Mouse (Mus musculus) CH12.LX (cell line): ENCODE measurements around the gene Ush2a. TPM values are rescaled to one million over a fixed set of nuclear protein-coding genes. Genes with fewer than 3 reads are reported as not detected.

ENCODE experiments used
- DNase-seq: peaks from one replicate; pipeline ENCODE4 v3.0.0-alpha.2; 2013; ENCODE audit errors: extremely low read depth
- H3K27ac ChIP-seq: 2 replicates; pipeline ENCODE4 v1.5.1; 2012; ENCODE audit warnings: low read depth, mild to moderate bottlenecking, control low read depth, moderate library complexity; ENCODE audit not compliant: insufficient read depth
- H3K27me3 ChIP-seq: replicated peaks from 2 replicates; pipeline ENCODE3; 2012; ENCODE audit warnings: inconsistent platforms
- H3K36me3 ChIP-seq, 2 experiments: replicated peaks in 1 of 2; 2 replicates each; pipeline versions ENCODE3 to v1.6.1; 2012; ENCODE audit warnings: inconsistent platforms in 1 of 2, low read length in 1 of 2, mild to moderate bottlenecking in 1 of 2, mixed read lengths in 1 of 2, moderate library complexity in 1 of 2; ENCODE audit not compliant: control insufficient read depth in 1 of 2, insufficient read depth in 1 of 2
- H3K4me1 ChIP-seq, 2 experiments: 2 replicates each; pipeline ENCODE4 v1.6.1; 2012; ENCODE audit warnings: inconsistent platforms in 1 of 2, moderate library complexity in 1 of 2; ENCODE audit not compliant: insufficient read depth in 2 of 2, control insufficient read depth in 1 of 2
- H3K4me2 ChIP-seq: 2 replicates; pipeline ENCODE4 v1.6.1; 2012; ENCODE audit warnings: low read depth, mild to moderate bottlenecking, control low read depth; ENCODE audit not compliant: poor library complexity, insufficient read depth, severe bottlenecking
- H3K4me3 ChIP-seq, 3 experiments: fragments of 150-350 bp in 1 of 3; sonication (generic) in 1 of 3; replicated peaks in 1 of 3; 2 replicates each; pipeline versions ENCODE3 to v1.5.1; 2011 to 2012; ENCODE audit warnings: low read depth in 2 of 3, low read length in 2 of 3, mild to moderate bottlenecking in 2 of 3, moderate library complexity in 2 of 3, control low read depth in 1 of 3, improper control_type of control experiment in 1 of 3, inconsistent platforms in 1 of 3, mixed read lengths in 1 of 3; ENCODE audit not compliant: poor library complexity in 1 of 3
- H3K79me2 ChIP-seq: replicated peaks from 2 replicates; pipeline ENCODE4 v1.6.1; 2012; ENCODE audit warnings: mild to moderate bottlenecking, moderate library complexity; ENCODE audit not compliant: control insufficient read depth, poor library complexity, insufficient read depth, severe bottlenecking; ENCODE audit errors: extremely low read depth
- H3K9ac ChIP-seq: 2 replicates; pipeline ENCODE4 v1.6.1; 2012; ENCODE audit warnings: low read depth, mild to moderate bottlenecking, control low read depth, moderate library complexity; ENCODE audit not compliant: insufficient read depth
- H3K9me3 ChIP-seq: replicated peaks from 2 replicates; pipeline ENCODE3; 2012; ENCODE audit warnings: low read length, inconsistent platforms, mixed read lengths
- BHLHE40 ChIP-seq: IDR thresholded peaks from 2 replicates; pipeline ENCODE4 v1.6.1; 2011; ENCODE audit warnings: mild to moderate bottlenecking, low read depth, low read length, improper control_type of control experiment
- CHD2 ChIP-seq: IDR thresholded peaks from 2 replicates; pipeline ENCODE4 v1.6.1; 2011; ENCODE audit warnings: low read length, improper control_type of control experiment
- E2F4 ChIP-seq: IDR thresholded peaks from 2 replicates; pipeline ENCODE4 v1.6.1; 2011; ENCODE audit warnings: low read depth, low read length, improper control_type of control experiment; ENCODE audit not compliant: insufficient replicate concordance
- EP300 ChIP-seq: IDR thresholded peaks from 2 replicates; pipeline ENCODE4 v1.6.1; 2011; ENCODE audit warnings: low read length, improper control_type of control experiment
- GABPA ChIP-seq: IDR thresholded peaks from 2 replicates; pipeline ENCODE4 v1.6.1; 2012; ENCODE audit warnings: low read depth, low read length, improper control_type of control experiment, inconsistent platforms; ENCODE audit not compliant: insufficient replicate concordance
- JUN ChIP-seq: IDR thresholded peaks from 2 replicates; pipeline ENCODE4 v1.6.1; 2011; ENCODE audit warnings: low read depth, mild to moderate bottlenecking, low read length, improper control_type of control experiment, moderate library complexity; ENCODE audit not compliant: insufficient read depth
- JUND ChIP-seq: conservative IDR thresholded peaks from 2 replicates; pipeline ENCODE4 v1.6.1; 2011; ENCODE audit warnings: low read depth, low read length, improper control_type of control experiment
- KAT2A ChIP-seq: IDR thresholded peaks from 2 replicates; pipeline ENCODE4 v1.6.1; 2012; ENCODE audit warnings: low read length, improper control_type of control experiment, inconsistent platforms; ENCODE audit not compliant: insufficient replicate concordance
- MAFK ChIP-seq: IDR thresholded peaks from 2 replicates; pipeline ENCODE4 v1.6.1; 2011; ENCODE audit warnings: low read length, improper control_type of control experiment; ENCODE audit not compliant: insufficient replicate concordance
- MEF2A ChIP-seq: IDR thresholded peaks from 2 replicates; pipeline ENCODE4 v1.6.1; 2014; ENCODE audit warnings: low read depth, mild to moderate bottlenecking, inconsistent platforms, low read length, improper control_type of control experiment, borderline replicate concordance
- MXI1 ChIP-seq: IDR thresholded peaks from 2 replicates; pipeline ENCODE4 v1.6.1; 2011; ENCODE audit warnings: mild to moderate bottlenecking, low read depth, low read length, improper control_type of control experiment
- POLR2AphosphoS2 ChIP-seq: IDR thresholded peaks from 2 replicates; pipeline ENCODE4 v1.6.1; 2011; ENCODE audit warnings: low read depth, low read length, improper control_type of control experiment
- RAD21 ChIP-seq: IDR thresholded peaks from 2 replicates; pipeline ENCODE4 v1.6.1; 2011; ENCODE audit warnings: low read depth, mild to moderate bottlenecking, low read length, improper control_type of control experiment, moderate library complexity
- SIN3A ChIP-seq: IDR thresholded peaks from 2 replicates; pipeline ENCODE4 v1.6.1; 2012; ENCODE audit warnings: low read length, improper control_type of control experiment, inconsistent platforms
- TBP ChIP-seq: conservative IDR thresholded peaks from 2 replicates; pipeline ENCODE4 v1.6.1; 2011; ENCODE audit warnings: low read depth, low read length, improper control_type of control experiment
- UBTF ChIP-seq: IDR thresholded peaks from 2 replicates; pipeline ENCODE4 v1.6.1; 2012; ENCODE audit warnings: low read depth, mild to moderate bottlenecking, inconsistent platforms, low read length, improper control_type of control experiment, moderate library complexity
- ZC3H11A ChIP-seq: IDR thresholded peaks from 2 replicates; pipeline ENCODE4 v1.6.1; 2012; ENCODE audit warnings: low read depth, mild to moderate bottlenecking, inconsistent platforms, low read length, improper control_type of control experiment
- ZMIZ1 ChIP-seq: IDR thresholded peaks from 2 replicates; pipeline ENCODE4 v1.6.1; 2012; ENCODE audit warnings: low read depth, mild to moderate bottlenecking, inconsistent platforms, low read length, improper control_type of control experiment
- ZNF384 ChIP-seq: IDR thresholded peaks from 2 replicates; pipeline ENCODE4 v1.6.1; 2012; ENCODE audit warnings: low read depth, low read length, improper control_type of control experiment, inconsistent platforms
- dilution Hi-C: fragments of 300-500 bp; cut with MboI; formaldehyde crosslinking; loops from 2 replicates; pipeline ENCODE4 v1.14.3; 2020; ENCODE audit warnings: low sequenced_read_pairs; ENCODE audit not compliant: extremely low pct_unique_long_range_greater_than_20kb, extremely low pct_ligation_motif_present
- in situ Hi-C: fragments of 300-500 bp; cut with MboI; formaldehyde crosslinking; loops from 3 replicates; pipeline ENCODE4 v1.14.3; 2019; ENCODE audit warnings: low sequenced_read_pairs, low pct_ligation_motif_present, low pct_unique_long_range_greater_than_20kb, mixed read lengths
- polyA plus RNA-seq: library from polyadenylated mRNA; unstranded; fragments of >175 nt; gene quantifications from 2 replicates; pipeline ENCODE4 v1.2.1, GENCODE M21; 2012; ENCODE audit warnings: low read depth; ENCODE audit not compliant: insufficient read length
- total RNA-seq, 2 experiments: library from RNA; depleted of rRNA; stranded (reverse); fragments of 300-350 nt in 1 of 2; fragments of >200 nt in 1 of 2; gene quantifications; 2 replicates each; pipeline ENCODE4 v1.2.3; 2012 to 2014

Gene Ush2a
- total and polyA plus RNA-seq, 3 experiments, result not detected

GRCm38 (mm10) chr1:188973078-188973477, 711.3 kb downstream of the Ush2a start:
- no peaks in the 10 kb centered on the region for H3K4me1 ChIP-seq
- H3K27me3 ChIP-seq, result no peaks in the 10 kb centered on the region
- dilution Hi-C loops, result no loop called here
- H3K9me3 ChIP-seq, result no peaks in the 10 kb centered on the region
- no peak overlapping the region for H3K27ac ChIP-seq
- no peak for TF ChIP-seq UBTF
- TF ChIP-seq, all 38 proteins: peak for 0
- Histone ChIP-seq H3K36me3 (peaks cover 62 to 82% of the 10 kb centered on the region in 2 experiments), H3K4me2 (no peak overlapping the region), H3K79me2 (no peaks in the 10 kb centered on the region), H3K4me3 (no peak overlapping the region), H3K9ac (no peak overlapping the region)
- DNase-seq, result no peak
- in situ Hi-C loops, result no loop called here

GRCm38 (mm10) chr1:188973926-188974325, 712.1 kb downstream of the Ush2a start:
- Histone ChIP-seq H3K9ac (no peak overlapping the region), H3K4me1 (no peaks in the 10 kb centered on the region), H3K27me3 (no peaks in the 10 kb centered on the region), H3K4me3 (no peak overlapping the region), H3K4me2 (no peak overlapping the region), H3K27ac (no peak overlapping the region), H3K36me3 (peaks cover 63 to 82% of the 10 kb centered on the region in 2 experiments), H3K9me3 (no peaks in the 10 kb centered on the region), H3K79me2 (no peaks in the 10 kb centered on the region)
- dilution Hi-C loops (no loop called here), in situ Hi-C loops (no loop called here)
- TF ChIP-seq UBTF (no peak), EP300 (no peak), ZMIZ1 (no peak), JUND (no peak), RAD21 (no peak), E2F4 (no peak), ZC3H11A (no peak), MAFK (no peak), JUN (no peak), MEF2A (no peak), ZNF384 (no peak), BHLHE40 (no peak), CHD2 (no peak), GABPA (no peak), SIN3A (no peak), MXI1 (no peak), TBP (no peak), KAT2A (no peak), POLR2AphosphoS2 (no peak)
- no peak for DNase-seq
